Mouse (Mus musculus) adrenal gland, adult (tissue): ENCODE measurements around the gene Itpkc.

Experiments
- DNase-seq, 2 experiments: peaks; one replicate each; pipeline ENCODE4 v3.0.0; 2022 to 2023; ENCODE audit warnings: low spot score in 1 of 2; ENCODE audit not compliant: inconsistent age in 2 of 2

Itpkc gene

DNA sequence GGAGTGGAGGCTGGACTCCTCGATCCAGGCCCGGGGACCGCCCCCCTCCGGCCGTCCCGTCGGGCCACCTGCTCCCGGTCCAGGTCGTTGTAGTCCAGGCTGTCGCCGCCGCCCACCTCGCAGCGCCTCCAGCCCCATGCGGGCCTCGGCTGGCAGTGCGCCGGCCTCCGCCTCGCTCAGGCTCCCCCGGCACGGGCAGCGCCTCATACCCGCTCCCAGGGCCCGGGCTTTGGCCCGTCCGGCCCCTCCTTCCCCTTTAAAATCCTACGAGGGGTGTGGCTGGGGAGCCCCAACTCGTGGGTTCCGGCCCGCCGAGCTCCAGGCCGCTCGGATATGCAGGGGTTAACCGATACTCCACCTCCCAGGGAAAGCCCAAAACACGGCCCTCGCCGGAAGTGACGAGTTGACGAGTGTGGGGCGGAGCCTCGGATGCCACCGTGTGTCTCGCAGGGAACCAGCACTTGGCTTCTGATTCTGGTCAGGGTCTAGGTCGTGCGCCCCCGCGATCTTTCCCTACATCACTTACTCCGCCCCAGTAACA lies at the start of gene Itpkc:
Itpkc (minus strand) TSS at position 381 of the 541 bp plus-strand sequence.
- DNase-seq = peak; percentile 94 to 97

DNA sequence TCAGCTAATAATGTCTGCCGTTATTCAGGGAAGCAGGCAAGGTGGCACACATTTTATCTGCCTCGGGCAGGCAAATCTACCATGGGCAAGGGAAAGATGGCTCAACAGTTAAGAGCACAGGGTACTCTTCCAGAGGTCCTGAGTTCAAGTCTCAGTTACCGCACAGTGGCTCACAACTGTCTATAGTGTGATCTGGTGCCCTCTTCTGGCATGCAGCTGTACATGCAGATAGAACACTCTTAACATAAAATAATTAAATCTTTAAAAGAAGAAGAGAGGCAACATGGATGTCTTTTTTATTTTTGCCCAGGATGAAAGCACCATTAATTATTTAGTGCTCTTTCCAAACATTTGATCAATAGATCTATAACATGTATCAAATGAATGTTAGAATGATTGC lies 48.7 kb upstream of the Itpkc start:
- peak in 1 of 2 experiments; percentile 53 for DNase-seq

DNA sequence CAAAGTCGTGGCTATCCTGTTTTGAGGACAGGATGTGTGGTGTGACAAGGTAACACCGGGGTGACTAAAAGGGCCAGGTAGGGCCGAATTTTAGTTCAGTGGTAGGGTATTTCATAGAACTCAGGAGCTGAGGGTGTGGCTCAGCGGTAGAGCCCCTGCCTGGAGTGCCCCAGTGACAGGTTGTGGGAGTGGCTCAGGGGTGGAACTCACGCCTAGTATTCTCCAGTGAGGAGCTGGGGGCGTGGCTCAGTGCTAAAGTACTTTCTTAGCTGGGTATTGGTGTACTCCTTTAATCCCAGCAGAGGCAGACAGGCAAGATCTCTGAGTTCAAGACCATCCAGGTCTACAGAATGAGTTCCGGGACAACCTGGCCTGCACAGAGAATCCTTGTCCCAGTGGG lies 47.6 kb upstream of the Itpkc start:
- DNase-seq = no peak

DNA sequence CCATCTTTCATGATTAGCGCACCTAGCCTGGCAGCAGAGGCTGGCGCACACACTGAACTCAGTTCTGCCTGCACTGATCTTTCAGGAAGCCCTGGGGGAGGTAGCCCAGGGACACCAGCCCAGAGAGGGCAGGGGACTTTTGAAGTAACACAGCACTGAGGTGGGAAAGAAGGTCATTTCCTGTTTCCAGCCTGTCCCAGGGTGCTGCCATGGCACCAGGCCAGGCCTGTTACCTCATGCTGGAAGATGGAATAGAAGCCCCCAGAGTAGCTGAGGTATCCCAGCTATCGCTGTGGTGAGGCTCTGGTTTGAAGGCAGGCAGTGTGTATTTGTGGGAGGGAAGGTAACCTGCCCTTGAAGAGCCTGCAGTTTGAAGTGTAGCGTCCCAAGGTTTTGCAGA lies 46.5 kb upstream of the Itpkc start:
- DNase-seq = no peak

DNA sequence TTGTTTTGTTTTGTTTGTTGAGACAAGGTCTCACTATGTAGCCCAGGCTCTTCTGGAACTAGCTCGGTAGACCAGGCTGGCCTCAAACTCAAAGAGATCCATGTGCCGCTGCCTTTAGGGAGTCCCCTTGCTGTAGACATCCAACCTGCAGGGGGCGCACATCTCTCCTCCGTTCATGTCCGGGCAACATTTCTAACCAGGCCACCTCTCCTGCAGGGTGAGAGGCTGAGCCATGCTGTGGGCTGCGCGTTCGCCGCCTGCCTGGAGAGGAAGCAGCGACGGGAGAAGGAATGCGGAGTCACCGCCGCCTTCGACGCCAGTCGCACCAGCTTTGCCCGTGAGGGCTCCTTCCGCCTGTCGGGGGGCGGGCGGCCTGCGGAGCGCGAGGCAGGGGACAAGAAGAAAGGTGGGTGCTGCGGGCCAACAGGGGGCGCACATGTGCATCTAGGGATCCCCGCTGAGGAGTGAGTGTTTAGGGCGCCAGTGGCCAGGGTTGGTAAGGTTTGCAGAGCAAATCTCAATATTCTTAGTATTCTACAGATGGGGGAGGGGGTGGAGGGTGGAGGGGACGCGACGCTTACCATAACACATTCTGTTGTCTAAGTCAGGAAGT lies 45.4 kb upstream of the Itpkc start:
- peak; percentile 26 to 60 for DNase-seq

DNA sequence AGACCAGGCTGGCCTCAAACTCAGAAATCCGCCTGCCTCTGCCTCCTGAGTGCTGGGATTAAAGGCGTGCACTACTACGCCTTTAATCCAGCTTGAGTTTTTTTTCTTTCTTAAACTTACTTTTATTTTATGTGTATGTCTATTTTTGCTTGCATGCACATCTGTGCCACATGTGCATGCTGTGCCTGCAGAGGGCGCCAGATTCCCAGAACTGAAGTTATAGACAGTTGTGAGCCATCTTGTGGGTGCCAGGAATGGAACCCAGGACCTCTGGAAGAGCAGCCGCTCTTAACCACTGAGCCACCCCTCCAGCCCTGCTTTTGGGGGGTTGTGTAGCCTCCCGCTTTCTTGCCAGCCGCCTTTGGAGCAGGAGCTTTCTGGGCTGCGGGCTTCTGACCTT lies 43.0 kb upstream of the Itpkc start:
- DNase-seq = no peak

DNA sequence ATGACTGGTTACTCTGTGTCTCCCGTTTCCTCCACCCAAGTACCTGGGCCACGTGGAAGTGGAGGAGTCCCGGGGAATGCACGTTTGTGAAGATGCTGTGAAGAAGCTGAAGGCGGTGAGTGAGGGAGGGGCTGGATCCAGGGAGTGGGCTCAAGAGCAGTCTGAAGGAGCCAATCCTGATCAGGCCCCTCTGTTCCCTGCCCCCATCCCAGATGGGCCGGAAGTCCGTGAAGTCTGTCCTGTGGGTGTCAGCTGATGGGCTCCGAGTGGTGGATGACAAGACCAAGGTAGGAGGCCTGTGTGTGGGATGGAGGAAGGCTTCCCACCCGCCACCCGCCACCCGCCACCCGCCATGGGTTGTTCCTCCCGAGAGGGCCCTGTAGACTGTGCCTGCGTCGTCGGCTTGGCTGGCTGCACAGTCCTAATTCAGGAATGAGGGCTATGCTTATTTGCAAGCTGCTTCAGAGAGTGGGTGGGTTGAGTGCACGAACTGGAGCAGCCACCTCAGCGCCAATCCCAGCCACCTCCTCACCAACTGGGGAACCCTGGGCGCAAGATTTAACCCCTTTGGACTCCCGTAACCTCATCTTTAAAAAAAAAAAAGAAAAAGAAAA lies 38.2 kb upstream of the Itpkc start:
- no peak for DNase-seq

DNA sequence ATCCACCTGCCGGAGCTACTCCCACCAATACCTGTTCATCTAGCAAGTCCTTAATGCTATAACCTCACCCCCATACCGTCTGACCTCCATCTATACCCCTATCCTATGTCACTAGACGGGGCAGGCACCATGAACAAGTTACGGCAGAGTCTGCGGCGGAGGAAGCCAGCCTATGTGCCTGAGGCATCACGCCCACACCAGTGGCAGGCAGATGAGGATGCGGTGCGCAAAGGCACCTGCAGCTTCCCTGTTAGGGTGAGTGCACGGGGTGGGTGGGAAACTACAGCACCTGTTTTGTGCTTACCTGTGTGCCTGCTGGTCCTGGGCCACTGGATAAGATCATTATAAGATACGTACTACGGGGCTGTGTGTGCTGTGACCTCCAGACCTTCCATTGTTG lies 36.3 kb upstream of the Itpkc start:
- no peak for DNase-seq

DNA sequence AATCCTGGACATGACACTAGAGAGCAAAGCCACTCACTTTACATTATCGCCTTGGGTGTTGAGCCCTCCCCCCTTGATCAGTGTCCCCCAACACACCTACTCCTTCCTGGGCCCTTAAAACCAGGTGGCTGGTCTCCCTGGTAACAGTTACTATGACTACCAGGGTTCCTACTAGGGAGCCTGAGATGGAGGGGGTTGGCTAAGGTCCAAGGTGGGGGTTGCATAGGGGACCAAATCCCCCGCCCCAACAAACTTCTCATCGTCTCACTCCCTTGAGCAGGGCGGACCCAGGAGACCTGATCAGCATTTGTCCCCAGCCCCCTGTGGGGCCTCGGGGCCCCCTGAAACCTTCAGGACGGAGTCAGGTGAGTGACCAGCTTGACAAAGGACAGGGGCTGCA lies 33.4 kb upstream of the Itpkc start:
- no peak for DNase-seq

DNA sequence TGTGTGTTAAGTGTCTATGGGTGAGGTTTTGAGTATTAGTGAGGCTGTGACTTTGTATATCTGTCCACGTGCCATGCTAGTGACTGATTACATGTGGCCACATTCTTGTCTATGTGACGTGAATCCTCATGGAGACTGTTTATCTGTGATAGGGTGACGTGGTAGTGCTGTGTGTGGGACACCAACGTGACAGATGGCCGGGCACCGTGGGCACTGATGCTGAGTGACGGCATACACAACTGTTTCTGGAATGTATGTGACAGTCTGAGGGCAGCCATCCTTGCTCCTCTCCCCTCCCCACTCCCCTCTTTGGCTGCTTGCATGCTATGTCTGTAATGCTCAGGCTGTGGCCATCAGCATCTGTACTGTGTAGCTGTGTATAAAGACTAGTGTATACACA lies 32.4 kb upstream of the Itpkc start:
- DNase-seq = no peak

DNA sequence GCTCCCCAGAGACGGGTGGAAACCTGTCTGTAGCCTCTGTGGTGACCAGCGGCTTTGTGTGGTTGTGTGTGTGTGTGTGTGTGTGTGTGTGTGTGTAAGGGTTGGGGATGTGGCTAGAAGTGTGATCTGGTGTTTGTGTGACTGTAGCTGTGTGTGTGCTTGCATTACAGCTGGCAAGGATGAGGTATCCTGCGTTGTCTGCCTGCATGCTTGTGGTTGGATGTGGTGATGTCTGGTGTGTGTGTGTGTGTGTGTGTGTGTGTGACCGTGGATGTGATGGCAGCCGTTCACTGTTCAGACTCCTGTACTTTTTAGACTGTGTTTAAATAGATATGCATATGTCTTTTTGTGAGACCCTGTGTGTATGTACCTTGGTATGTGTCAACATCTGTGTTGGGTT lies 31.3 kb upstream of the Itpkc start:
- no peak for DNase-seq

DNA sequence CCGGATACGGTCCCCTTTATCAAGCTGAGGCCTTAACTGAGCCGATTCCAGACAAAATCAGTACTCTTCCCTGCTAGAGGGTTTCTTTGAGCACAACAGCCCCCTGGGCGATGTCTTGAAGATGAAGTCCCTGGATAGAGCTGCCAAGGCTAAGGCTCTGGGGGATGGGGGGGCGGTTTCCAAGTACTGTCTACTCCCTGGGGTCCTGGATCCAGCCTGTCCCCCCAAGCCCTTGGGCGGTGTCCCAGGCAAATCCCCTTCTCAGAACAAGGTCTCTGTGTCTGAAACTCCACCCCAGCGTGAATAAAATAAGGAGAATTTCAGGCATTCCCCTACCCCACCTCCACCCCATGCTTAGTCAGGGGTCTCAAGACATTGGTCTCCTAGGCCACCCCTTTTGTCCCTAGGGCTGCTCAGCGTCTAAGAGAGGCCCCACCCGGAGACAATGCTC lies 30.8 kb upstream of the Itpkc start:
- DNase-seq = peak; percentile 45 to 71

DNA sequence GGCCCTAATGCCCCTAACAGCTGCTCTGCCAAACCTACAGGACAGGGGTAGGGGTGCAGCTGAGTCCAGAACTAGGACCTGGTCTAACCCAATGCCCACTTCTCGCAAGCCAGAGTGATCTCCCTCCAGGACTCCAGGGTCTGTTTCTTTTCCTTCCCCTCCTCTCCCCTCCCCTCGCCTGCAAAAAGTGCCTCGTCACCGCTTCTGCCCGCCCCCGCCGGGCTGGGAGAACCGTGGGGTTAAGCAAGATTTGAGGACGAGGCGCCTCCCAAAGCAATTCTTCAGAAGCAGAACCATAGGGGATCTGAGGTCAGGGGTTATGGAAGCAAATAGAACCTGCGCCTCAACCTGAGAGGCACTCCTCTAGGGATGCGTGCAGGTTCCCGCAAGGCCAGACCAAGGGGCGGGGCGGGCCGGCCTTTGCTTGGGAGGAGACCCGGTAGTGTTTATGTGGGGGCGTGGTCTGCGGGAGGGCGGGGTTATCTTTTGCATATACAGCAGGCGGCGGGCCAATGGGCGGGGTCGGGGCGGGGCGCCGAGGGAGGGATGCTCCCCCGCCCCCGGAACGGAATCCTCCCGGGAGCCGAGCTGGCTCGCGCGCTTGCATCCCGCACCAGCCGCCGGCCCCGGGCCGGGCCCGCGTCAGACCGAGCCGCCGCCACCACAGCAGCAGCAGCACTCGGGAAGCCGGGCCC lies 29.9 kb upstream of the Itpkc start, which contains the start of gene Numbl:
Numbl (plus strand) TSS at position 229 of the 695 bp plus-strand sequence.
- peak; percentile 96 to 99 for DNase-seq

DNA sequence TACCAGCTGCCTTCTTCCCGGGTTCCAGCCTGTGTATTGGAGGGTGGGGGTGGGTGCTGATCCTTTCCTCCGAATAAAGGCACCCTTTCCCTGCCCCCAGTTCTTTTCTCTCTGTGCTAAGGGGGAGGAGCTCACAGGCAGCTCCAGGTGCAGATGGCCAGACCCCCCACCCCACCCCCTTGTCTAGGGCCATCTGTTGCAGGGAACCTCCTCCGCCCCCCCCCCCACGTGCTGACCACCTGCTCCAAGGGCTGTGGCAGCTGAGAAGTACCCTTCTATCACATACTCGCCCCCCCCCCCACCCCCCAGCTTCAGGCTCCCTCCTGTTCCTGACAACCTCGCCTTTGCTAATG lies 29.4 kb upstream of the Itpkc start:
- no peak for DNase-seq

DNA sequence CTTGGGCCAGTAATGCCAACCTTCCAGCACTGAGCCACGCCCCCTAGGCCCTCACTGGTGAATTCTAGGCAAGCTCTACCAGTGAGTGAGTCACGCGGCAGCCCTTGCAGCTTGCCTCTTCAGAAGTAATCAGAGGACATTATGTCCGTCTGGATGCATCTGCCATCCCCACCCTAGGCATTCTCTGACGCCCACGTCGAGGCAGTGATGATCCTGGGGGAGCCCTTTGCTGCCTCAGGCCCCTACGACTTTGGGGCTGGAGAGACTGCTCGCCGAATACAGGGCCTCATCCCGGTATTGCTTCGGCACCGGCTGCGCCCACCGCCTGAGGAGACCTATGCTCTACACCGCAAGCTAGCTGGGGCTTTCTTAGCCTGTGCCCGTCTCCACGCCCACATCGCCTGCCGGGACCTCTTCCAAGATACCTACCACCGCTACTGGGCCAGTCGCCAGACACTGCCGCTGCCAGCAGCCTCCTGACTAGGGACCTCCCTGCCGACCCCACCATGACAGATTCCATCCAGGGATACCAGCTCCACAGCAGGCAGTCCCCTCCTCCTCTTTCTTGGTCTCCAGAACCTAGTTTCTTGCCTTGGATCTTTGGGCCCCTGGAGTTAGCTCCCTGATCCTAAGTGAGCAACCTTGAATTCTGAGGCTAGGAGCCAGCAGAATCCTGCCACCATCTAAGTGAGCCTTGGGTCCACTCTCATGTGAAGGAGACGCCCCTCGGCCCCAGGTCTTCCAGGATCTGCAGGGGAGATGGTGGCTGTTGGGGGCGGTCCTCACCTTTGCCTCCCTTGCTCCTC lies 28.8 kb upstream of the Itpkc start:
- DNase-seq = peak; percentile 76 to 90

DNA sequence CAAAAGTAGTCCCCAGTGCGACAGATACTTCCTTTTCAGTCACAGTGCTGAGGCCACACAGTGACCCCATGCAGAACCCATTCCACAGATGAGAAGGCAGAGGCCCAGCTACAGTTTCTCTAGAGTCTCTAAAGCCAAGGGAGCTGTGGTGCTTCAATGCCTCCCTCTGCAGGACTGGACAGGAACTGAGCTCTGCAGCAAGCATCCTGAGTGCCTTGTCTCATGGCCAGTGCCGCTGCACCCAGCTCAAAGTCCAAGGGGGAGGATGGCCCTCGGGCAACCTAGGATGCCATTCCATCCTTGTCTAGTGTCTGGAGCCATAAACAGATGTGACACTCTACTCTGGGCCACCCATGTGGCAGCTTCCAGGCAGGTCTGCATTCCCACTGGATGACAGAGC lies 27.3 kb upstream of the Itpkc start:
- peak in 1 of 2 experiments; percentile 53 for DNase-seq

DNA sequence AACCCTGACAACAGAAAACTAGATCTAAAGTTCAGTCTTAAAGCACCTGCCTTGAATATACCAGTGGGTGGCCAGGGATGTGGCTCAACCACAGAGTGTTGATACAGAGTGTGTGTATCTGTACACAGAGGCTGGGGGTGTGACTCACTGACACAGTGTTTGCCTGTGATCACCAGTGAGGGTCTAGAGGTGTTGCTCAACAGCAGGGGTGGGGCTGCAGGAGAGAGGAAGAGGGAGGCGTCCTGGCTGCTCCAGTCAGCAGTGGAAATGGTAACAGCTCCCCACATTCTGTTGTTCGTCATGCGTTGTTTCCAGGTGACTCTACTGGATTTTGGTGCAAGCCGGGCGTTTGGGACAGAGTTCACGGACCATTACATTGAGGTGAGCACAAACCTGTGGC lies 23.5 kb upstream of the Itpkc start:
- DNase-seq = no peak

DNA sequence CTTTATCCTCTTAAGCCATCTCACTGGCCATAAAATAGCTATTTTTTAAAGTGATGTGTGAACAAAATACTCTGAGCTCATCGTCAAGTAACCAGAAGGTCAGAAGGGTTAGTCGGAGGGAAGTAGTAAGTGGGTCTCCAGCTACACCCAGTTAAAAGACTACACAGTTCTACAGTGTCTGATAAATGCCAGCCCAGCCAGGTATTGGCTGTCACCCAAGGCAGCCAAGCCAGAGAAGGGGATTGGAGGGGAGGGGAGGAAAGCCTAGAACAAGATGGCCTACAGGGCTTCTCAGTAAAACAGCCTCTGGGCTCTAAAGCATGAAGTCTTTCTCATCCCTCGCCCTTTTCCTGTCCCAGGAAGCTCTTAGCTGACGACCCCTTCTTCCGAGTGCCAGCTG lies 21.5 kb upstream of the Itpkc start:
- DNase-seq = no peak

DNA sequence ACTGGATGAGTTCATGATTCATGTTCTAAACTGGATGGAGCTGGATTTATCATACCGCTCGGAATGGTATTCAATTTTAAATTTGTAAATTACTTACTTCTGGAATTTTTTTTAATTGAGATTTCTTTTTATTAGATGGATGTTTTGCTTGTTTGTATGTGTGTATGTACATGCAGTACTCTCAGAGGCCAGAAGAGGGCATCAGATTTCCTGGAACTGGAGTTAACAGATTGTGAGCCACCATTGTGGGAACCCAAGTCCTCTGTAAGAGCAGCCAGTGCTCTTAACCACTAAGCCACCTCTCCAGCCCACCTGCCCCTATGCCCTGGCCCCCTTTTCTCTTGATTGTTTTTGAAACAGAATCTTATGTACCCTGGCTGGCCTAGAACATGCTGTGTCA lies 20.7 kb upstream of the Itpkc start:
- DNase-seq = peak in 1 of 2 experiments; percentile 62

DNA sequence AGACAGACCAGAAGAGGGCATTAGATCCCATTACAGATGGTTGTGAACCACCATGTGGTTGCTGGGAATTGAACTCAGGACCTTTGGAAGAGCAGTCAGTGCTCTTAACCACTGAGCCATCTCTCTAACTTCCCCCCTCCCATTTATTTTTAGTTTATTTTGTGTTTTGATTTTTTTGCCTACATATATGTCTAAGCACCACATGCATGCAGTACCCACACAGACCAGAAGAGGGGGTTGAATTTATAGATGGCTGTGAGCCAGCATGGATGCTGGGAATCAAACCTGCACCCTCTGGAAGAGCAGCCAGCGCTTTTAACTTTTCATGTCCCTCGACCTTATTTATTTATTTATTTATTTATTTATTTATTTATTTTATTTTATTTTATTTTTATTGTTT lies 15.6 kb upstream of the Itpkc start:
- DNase-seq = peak in 1 of 2 experiments; percentile 55

DNA sequence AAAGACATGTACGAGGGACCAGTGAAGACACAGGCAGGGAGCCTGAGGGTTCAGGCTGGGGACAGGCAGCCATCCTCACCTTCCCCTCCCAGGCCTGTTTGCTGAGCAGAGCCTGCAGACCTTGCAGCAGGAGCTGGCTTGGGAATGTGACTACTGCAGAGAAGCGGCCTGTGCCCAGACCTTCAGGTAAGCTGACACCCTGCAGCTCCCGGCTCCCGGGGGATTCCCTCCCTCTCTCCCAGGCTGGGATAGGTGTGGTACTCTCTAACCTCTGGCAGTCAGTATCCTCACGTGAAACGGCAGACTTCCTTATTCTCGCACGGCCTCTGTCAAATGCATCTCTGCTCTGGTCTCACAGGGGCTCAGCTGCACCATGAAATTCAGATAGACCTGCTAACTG lies 14.8 kb upstream of the Itpkc start:
- no peak for DNase-seq
